Mouse (Mus musculus) cerebellum, adult 18-20 months (tissue): ENCODE results near the gene Cfap161.

Source experiments
- DNase-seq, 2 experiments: peaks; one replicate each; pipeline ENCODE4 v3.0.0; 2021

The Cfap161 gene

DNA sequence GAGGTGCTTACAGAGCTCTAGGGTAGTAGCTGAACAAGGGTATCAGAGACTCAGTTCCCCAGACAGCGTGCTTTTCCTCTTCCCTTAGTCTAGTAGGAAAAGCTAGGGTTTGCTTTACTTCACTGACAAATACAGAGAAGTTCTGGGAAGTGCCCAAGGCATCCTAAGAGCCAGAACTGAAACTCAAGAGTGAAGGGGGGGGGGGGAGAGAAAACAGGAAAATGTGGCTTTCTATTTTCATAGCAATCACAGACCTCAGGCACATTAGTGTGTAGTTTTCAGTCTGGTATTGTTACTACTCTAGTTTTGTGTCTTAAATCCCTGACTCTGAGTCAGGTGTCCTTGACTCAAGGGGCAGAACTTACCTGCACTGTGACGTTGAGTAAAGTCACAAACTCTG is 7.3 kb upstream of the Cfap161 start:
- no peak for DNase-seq

DNA sequence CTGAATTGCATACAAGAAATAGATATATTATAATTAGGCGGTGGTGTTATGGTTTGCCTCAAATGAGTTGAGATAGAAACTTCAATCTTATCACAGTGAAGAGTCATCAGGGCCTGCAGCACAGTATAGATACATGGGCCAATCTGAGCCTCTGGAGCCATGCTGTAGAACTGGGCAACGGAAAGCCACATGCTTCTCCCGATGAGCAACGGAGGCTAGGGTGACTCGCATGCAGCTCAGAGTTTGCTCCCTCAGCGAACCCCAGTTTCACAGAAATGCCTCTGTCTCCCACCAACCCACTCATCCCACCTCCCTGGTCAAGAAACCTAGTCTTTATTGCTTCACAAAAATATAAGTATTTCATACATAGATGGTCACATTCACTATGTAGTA is 6.8 kb upstream of the Cfap161 start:
- DNase-seq: no peak

DNA sequence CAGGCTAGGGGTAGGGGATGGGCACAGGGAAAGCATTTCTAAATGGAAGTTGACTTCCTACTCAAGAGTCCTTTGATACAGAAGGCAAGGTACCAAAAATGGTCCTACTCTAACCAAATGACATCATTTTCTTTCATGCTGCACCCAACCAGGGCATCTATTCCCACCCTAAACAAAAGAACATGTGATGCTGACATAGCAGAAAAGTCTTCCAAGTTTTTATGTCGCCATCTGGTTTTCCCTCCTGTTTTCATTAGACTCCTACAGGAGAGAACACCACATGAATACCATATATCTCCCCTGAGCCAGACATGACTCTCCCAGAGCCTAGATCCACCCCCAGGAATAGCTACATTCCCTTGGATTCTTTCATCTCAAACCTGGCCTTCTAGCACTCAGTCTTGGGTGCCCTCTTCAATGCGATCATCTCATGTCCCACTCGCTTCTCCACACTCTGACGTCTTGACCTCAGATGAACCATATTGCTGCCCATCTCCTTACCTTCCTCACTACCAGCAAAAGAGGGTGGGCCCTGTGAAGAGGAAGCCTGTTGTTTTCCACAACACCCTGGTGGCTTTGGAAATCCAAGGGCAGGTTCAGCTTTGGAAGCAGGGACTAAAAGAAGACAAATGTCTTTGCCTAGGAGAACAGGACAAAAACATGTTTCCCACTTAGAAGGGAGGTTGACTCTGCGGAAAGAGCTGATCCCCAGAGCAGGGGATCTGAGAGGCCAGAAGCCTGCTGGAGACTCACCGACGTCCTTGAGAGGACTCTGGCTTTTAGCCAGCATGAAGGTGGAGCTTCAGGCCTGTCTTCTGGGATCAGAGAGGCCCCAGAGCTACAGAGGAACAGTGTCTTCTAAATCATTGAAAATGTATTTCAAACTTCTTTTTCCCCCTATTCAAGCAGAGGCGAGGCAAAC is 6.1 kb upstream of the Cfap161 start:
- DNase-seq: peak in 1 of 2 experiments; percentile 31

DNA sequence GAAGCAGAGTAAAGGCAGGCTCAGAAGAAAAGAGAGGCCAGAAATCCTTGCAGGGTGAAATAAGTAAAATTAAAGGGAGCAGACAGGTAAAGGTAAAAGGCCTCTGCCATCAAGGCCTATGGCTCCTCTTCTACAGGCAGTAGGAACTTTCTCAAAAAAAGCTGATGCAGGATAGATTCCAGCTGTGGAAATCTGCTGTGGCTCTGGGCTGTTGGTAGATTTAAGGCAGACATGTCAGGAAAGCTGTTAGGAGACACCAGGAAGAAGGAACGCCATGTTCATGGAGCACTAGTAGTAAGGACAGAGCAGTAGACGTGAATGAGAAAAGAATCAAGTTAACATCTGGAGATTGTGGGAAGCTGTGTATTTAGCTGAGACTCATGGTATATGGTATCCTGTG is 5.4 kb upstream of the Cfap161 start:
- no peak for DNase-seq

DNA sequence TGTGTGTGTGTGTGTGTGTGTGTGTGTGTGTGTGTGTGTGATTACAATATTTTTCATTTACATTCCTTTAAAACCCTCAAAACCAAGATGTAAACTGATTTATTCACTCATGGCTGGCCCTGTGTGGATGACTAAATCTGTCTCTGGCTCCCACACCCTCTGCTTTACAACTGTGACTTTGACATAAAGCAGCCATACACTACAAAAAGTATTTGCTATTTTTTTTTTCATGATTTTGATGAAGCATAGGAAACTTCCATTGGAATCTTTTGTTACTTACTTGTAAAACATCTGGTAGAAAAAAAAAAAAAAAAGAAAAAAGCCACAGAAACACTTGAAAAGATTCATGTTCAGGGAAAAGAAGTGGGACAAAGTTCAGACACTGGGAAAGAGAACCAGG is 3.3 kb upstream of the Cfap161 start:
- DNase-seq: no peak

DNA sequence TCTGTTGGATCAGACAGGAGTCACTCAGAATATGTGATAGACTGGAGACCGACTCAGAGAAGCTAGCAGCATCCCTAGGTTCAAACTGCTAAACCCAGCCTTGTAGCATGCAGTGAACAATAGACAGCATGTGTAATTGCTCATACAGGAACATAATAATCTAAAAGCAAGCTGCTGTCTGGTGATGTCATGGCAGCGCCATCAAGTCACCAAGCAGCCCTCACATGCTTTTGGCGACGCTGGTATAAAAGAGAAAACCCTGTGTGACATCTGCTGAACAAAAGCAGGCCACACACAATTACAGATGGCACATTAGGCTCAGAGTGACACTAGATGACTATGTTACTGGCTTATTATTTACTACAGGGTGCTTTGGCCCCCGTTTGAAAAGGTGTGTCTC is 1.5 kb upstream of the Cfap161 start:
- DNase-seq: no peak

DNA sequence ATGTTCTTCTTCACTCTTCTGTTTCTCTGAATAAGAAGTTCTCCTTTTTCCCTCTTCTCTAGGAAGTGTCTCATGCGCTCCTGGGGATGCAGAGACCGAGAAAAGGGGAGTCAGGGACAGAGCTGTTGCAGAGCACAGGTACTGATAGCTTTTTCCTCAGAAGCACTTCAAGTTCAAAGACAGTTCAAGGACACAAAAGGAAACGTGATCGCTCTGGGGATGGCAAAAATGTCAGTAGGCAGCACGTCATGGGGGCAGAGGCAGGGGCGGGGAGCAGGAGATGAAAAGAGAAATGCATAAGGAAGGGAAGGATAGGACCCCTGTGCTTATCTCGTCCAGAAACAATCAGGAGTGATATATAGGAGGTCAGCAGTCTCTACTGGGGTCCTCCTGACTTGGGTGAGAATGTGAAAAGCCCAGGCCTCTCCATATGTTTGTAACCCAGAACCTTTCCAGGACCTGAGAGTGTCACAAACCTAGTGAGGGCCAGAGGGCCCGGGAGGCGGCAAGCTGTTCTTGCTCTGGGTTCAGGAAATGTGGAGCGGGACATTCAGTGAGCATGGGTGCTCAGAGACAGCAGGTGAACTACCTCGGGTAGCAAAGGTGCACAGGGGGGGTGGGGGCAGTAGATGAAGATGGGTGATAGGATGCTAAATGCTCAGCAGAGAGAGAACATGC is 535 bp downstream of the Cfap161 start:
- no peak for DNase-seq

DNA sequence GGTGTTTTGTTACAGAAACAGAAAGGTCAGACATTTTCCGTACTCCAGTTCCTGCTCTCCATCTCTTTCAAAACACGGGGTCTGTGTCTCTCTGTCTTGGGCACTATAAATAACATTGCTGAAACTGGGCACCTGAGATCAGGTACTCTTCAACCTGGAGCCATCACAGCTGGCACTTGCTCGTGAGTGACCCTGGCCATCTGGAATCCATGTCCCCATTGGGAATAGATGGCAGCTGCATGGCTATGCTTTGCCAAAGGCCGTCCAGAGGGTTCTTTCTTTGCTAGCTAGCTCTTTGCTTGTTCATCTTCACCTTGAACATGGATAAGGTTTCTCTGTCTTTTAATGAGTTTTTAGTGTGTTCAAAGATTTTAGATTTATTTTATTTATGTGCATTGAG is 13.8 kb downstream of the Cfap161 start:
- DNase-seq: no peak

DNA sequence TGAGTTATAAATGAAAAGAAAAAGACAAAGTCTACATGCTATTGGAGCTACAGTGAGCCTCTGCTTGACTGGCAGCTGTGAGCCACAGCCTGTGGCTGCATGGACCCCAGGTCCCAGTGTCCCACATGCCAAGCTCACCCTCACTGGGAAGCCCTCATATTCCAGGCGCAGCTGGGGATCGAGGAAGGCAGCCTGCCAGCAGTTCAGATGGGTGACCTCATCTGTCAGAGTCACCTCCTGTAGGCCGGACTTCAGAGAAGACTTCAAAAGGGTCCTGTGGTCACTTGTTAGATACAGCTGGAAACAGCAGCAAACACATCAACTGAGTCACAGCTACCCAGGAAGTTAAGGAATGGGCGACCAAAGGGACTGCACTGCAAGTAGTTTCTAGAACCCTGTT is 14.7 kb downstream of the Cfap161 start:
- no peak for DNase-seq

DNA sequence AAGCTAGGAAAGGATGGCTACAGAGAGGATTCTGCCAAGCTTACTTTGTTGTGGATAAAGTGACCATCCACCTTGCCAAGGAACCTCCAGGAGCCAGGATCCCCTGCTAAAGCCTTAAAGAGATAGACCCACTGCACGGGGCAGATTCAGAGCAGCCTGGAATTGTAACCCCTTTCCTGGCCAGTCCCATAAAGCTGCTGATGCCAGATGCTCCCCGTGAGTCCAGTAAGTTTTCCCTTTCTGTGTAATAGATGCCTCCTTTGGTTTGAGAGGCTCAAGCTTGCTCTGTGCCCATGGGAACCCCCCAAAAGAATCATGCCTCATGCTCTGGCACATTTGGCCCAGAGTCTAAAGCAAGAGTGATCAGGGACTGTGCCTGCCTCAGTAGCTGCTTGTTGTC is 15.7 kb downstream of the Cfap161 start:
- DNase-seq: no peak

DNA sequence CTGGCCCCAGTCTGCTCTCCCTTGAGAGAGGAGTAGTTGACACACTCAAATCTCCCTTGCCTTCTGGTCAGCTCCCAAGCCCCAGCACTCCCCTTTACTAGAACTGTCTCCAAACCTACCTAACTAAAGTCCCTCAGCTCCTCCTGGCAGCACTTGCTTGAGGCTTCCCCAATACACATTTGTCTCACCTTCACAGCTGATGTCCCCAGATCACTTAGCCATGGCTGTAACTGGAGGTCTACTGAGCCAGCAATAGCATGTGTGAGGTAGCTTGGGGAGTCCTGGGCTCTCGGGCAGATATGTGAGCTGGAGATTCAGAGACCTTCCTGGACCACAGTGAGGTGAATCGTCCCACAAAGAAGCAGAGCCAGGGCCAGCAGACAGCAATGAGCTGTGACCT is 16.2 kb downstream of the Cfap161 start:
- DNase-seq: no peak

DNA sequence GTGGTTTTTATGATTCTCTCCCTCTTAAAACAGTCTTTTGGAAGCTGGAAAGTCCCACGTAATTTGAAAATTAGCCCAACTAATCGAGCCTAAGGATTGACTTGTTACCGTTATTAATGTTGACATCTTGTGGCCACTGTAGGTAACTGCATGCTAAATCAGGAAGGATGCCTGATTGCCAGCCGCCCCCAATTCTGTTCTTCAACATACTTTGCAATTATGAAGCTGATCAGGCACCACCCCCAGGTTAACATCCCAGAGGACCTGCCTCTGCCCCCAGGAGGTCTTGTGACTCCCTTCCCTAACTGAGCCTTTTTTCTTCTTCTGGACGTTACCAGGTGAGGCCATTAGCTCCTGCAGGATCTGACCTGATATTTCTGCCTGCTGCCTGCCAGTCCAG is 20.0 kb downstream of the Cfap161 start:
- peak; percentile 62 to 67 for DNase-seq

DNA sequence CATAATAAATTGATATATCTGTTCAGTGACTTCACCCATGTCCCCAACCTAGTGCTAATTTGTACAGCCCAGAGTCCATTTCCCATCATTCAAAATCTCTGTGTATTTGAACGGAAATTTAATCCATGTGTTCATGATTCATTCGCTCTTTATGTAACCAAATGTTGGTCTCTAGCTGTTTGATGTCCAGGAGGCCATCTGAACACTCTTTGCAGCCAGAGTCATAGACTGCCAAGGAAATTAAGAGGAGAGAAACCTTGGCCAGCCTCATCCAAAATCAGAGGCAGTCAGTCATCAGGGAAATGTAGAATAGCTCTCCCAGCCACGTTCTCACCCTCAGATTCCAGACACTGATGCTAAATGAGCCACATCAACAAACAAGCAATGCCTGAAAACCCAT is 31.0 kb downstream of the Cfap161 start:
- peak; percentile 58 to 75 for DNase-seq

DNA sequence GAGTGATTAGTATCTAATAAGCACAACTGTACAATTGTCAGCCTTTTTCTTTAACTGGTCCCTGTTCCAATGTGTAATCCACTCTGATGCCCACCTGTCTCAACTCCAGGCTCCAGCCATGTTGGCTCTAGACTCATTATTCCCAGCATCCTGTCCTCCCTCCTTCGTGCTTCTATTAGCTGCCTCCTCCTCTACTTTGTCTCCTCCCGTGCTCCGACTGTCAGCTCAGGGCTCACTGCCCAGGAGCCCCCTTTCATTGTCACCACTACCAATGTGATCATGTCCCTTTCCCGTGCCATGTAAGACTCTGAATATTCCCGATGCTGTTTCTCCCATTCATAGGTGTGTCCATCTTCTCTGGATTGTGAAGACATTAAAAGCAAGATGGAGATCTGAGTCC is 32.3 kb downstream of the Cfap161 start:
- DNase-seq: no peak

DNA sequence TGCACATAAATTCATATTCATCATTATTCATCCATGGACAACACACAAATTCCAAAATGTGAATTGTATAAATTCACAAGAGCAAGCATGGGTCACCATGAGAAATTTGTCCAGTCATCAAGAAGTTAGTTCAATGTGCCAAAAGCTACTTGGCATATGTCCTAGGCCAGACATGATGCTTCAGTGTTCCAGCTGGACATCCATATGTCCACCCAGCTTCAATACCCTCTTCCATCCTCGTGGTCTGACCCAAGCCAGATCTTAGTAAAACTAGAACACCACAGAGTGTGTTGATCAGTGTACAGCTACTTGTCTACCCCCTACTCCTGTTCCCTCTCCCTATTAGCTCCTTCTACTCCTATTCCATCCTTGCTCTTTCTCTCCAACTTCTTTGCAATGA is 43.6 kb downstream of the Cfap161 start:
- DNase-seq: peak; percentile 88 to 91

DNA sequence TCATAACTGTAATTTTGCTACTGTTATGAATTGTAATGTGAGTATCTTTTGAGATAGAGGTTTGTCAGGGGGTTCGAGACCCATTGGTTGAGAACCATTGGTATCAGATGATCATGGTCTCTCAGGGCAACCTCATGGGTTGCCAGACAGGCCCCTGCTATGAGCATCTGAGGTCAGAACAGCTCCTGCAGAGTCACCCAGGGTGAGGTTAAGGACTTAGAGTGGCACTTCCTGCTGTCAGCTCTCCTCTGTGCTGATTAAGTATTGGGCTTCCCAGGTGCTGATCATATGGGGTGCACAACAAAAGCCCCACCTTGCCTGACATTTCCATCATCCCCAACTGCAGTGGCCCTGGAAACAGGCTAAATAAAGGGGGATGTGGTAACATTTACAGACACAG is 46.3 kb downstream of the Cfap161 start:
- DNase-seq: no peak

DNA sequence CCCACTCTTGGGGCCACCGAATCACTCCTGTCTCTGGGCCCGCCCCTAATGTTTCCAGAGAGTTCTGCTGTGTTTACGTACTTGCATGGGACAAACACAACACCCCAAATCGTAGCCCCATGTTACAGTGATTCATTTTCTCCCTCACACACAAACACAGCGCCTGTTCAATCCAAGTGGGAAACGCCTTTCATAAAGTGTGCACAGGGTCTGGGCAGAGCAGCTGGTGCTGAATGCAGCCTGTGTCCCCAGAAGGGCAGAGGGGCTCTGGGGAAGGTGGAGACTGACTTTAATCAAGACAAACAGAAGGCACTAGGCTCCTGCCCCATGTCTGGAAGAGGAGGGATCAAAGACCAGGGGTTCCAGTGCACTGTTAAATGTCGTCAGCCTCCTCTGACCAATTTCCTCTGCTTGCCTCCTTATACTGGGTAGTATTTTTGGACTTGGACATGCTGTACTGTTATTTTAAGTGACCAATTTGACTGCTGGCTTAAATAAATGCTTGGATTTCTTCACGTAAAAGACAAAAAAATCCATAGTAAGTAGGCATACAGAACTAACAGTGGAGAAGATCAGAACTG is 48.5 kb downstream of the Cfap161 start:
- DNase-seq: no peak

DNA sequence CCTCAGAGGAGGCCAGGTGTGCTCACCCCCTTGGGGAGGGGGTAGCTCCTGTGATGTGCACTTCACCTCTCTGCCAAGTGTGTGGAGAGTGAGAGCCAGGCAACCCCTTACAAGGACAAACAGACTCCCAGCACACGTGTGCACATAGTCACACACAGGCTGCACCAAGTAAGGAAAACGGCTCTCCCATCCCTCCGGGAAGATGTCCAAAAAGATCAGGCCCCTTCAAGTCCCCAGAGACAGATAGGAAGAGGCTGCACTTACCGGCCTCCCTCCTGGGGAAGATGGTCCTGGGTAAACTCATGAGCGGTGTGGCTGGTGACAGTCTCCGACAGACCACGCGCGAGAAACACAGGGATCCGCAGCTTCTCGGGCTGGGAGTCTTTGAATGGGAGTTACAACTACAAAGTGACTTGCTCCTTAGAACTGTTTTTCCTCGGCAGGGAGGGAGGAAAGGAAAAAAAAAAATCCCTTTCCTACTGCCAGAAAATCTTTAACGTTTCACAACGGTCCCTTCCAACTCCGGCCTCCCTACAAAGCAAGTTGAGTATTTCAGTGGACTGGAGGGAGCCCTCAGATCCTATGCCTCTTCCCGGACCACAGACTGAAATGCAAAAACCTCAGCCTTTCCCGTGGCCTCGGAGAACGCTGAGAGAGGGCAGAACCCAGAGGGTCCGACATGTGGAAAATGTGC is 49.1 kb downstream of the Cfap161 start, which contains the start of gene Il16:
TSS of gene Il16 (minus strand) at position 314 of the 694 bp plus-strand sequence.
- DNase-seq: peak in 1 of 2 experiments; percentile 12

DNA sequence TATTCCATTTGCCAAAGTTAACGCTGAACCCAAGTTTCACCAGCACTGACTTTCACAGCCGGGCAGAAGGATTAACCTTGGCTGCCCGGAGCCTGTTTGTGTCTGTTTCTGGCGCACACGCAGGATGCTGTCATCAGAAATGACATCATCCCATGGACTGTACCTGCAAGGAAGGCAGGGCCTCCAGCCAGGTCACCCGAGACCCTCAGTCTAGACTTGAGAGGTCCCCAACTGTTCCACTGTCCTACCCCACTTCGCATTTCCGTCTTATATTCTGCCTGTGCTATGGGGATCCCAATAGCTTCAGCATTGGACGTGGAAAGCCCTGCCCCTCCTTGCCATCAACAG is 49.6 kb downstream of the Cfap161 start:
- peak in 1 of 2 experiments; percentile 33 for DNase-seq

DNA sequence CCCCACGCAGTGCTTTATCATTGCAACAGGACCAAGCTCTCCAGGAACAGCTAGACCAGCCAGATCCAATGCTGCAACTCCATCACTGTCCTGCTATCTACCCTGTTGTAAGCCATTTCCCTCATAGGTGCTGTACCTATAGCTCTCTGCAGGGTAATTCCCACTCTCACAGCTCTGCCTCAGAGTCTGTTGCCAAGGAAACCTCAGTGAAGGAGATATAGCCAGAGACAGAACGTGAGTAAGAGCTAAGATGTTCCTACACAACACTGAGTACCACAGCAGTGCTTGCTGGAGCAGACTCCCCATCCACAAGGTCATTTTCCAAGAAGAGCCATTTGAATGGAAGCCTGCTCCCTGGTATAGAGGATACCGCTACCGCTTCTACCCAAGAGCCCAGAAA is 50.4 kb downstream of the Cfap161 start:
- DNase-seq: no peak

DNA sequence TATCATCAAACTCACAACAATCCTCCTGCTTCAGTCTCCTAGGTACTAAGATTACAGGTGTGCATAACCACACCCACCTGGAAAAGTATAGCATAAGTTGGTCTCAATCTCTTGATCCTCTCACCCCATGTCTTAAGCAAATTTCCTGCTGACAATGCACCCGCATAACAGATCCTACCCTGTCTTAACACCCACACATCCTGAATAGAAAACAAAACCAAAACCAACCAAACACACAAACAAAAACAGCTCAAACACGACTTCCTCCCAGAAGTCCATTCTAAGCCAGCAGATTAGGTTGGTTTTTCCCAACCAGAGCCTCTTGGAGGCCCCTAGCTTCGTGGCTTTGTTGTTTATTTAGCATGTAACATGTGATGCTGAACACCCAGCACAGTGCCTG is 52.0 kb downstream of the Cfap161 start:
- no peak for DNase-seq

DNA sequence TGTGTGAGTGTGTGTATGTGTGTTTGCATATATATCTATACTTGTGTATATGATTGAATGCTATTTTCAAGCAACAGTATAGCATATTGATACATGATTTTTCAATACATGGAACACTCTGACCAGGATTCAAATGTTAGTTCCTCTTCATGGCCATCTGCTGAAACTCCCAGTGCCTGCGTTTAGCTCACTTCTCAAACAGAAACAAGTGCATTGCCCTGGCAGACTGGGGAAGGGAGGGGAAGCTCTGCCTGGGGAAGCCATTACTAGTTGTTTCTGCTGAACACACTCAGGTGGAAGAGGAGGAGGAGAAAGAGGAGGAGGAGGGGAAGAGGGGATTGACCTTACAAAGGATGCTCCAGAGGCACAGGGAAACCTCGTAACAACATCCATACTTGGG is 52.7 kb downstream of the Cfap161 start:
- DNase-seq: no peak

DNA sequence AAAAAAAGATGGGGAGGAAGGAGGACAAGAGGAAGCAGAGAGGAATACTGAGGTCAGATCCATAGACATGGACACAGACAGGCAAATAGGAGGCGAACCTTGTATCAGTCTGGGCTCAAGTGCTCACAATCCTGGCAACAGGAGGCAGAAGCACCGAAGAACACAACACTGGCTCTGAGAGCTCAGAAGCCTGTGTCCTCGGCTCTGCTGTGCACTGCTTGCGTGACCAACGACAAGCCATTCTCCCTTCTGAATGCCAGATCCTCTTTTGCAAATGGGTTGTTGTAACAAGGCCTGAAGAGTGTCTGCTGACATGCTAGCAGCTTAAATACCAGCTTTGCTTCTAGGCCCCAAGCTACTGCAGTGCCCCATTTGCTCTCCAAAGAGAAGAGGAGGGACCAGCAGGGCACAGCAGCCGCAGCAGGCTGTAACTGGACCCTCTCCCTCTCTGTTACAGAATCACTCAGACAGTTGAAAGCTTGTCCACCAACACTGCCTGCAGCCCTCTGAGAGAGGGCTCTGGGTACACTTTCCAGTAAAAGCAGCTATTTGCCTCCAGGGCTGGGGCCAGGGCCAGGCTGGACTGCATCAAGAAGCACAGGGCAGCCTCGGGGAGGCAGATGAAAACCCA is 54.9 kb downstream of the Cfap161 start:
- DNase-seq: peak in 1 of 2 experiments; percentile 1
